Mouse (Mus musculus) testis, adult 2 months (tissue): ENCODE data around the gene Btnl6. TPM values are rescaled to one million over a fixed set of nuclear protein-coding genes. Genes with fewer than 3 reads are reported as not detected.
A peak's percentile ranks its signal among the peaks of the same experiment; 100 is the strongest.

Experiments
- H3K27ac ChIP-seq: fragments of 200-500 bp; 2 replicates; pipeline ENCODE4 v1.5.1; 2012; ENCODE audit warnings: low read depth, low read length; ENCODE audit not compliant: control insufficient read depth, insufficient read depth
- H3K27me3 ChIP-seq: fragments of 200-500 bp; 2 replicates; pipeline ENCODE4 v1.6.1; 2012; ENCODE audit warnings: mild to moderate bottlenecking, low read length, moderate library complexity; ENCODE audit not compliant: control insufficient read depth, insufficient read depth
- H3K36me3 ChIP-seq: fragments of 200-500 bp; 2 replicates; pipeline ENCODE4 v1.6.1; 2012; ENCODE audit warnings: mild to moderate bottlenecking, low read length; ENCODE audit not compliant: control insufficient read depth, insufficient read depth
- H3K4me1 ChIP-seq: fragments of 200-500 bp; 2 replicates; pipeline ENCODE4 v1.6.1; 2012; ENCODE audit warnings: low read length; ENCODE audit not compliant: control insufficient read depth, insufficient read depth
- H3K4me3 ChIP-seq: fragments of 200-500 bp; 2 replicates; pipeline ENCODE4 v1.5.1; 2012; ENCODE audit warnings: low read depth, mild to moderate bottlenecking, low read length, moderate library complexity, mixed read lengths; ENCODE audit not compliant: control insufficient read depth
- CTCF ChIP-seq: fragments of 200-500 bp; IDR thresholded peaks from 2 replicates; pipeline ENCODE4 v1.5.1; 2012; ENCODE audit warnings: low read depth, mild to moderate bottlenecking, inconsistent platforms, low read length, moderate library complexity; ENCODE audit not compliant: control insufficient read depth, insufficient read depth, insufficient replicate concordance
- POLR2A ChIP-seq: fragments of 200-500 bp; IDR thresholded peaks from 2 replicates; pipeline ENCODE4 v1.6.1; 2012; ENCODE audit warnings: low read depth, mild to moderate bottlenecking, inconsistent platforms, low read length, moderate library complexity; ENCODE audit not compliant: control insufficient read depth
- polyA plus RNA-seq: library from polyadenylated mRNA; depleted of rRNA; stranded (reverse); fragments of >200 nt; gene quantifications from 2 replicates; pipeline ENCODE4 v1.2.3, GENCODE M21; 2012; rRNA removed

Btnl6 gene
- not detected in 2 replicates for polyA plus RNA-seq

GRCm38 (mm10) chr17:34517252-34517651 is at the start of gene Btnl6:
Btnl6 (minus strand) TSS chr17:34517352.
- Histone ChIP-seq H3K27ac (no peak within 1 kb of the TSS), H3K36me3 (no peaks in the 10 kb centered on the region), H3K4me3 (no peak within 1 kb of the TSS), H3K4me1 (no peaks in the 10 kb centered on the region), H3K27me3 (no peaks in the 10 kb centered on the region)
- no peak for TF ChIP-seq CTCF
- TF ChIP-seq POLR2A = no peak

- H3K36me3 ChIP-seq = no peaks in the 10 kb centered on the region
- peak overlapping the region; percentile 23 for H3K27ac ChIP-seq
- no peak overlapping the region for H3K4me3 ChIP-seq
- H3K27me3 ChIP-seq = no peaks in the 10 kb centered on the region
- peaks cover 7% of the 10 kb centered on the region for H3K4me1 ChIP-seq
- no peak for TF ChIP-seq POLR2A
- no peak for TF ChIP-seq CTCF
These were observed 47.6 kb upstream of the Btnl6 start for GRCm38 (mm10) chr17:34564796-34565195.

GRCm38 (mm10) chr17:34564003-34564421 is 46.9 kb upstream of the Btnl6 start, which contains the start of gene Notch4:
Notch4 (plus strand) TSS chr17:34564268.
- H3K27me3 ChIP-seq = no peaks in the 10 kb centered on the region
- H3K27ac ChIP-seq = peak within 1 kb of the TSS; percentile 23
- H3K4me3 ChIP-seq = no peak within 1 kb of the TSS; the same call in 1 of the 2 replicates
- H3K4me1 ChIP-seq = peaks cover 7% of the 10 kb centered on the region
- TF ChIP-seq CTCF = no peak
- no peak for TF ChIP-seq POLR2A
- no peaks in the 10 kb centered on the region for H3K36me3 ChIP-seq

GRCm38 (mm10) chr17:34563354-34563753 is 46.2 kb upstream of the Btnl6 start:
- Histone ChIP-seq H3K27me3 (no peaks in the 10 kb centered on the region), H3K4me3 (no peak overlapping the region), H3K4me1 (peaks cover 7% of the 10 kb centered on the region), H3K27ac (no peak overlapping the region), H3K36me3 (no peaks in the 10 kb centered on the region)
- no peak for TF ChIP-seq CTCF

- no peak overlapping the region for H3K27ac ChIP-seq
These were observed 45.4 kb upstream of the Btnl6 start for GRCm38 (mm10) chr17:34562595-34562994.

GRCm38 (mm10) chr17:34561200-34561599 is 44.0 kb upstream of the Btnl6 start:
- H3K4me3 ChIP-seq = no peak overlapping the region
- H3K4me1 ChIP-seq = peaks cover 7% of the 10 kb centered on the region
- no peaks in the 10 kb centered on the region for H3K27me3 ChIP-seq
- no peak for TF ChIP-seq POLR2A
- TF ChIP-seq CTCF = no peak
- H3K36me3 ChIP-seq = no peaks in the 10 kb centered on the region
- H3K27ac ChIP-seq = no peak overlapping the region

More at GRCm38 (mm10) chr17:34562595-34562994, 45.4 kb upstream of the Btnl6 start:
- Histone ChIP-seq H3K27me3 (no peaks in the 10 kb centered on the region), H3K4me3 (no peak overlapping the region), H3K36me3 (no peaks in the 10 kb centered on the region), H3K4me1 (peaks cover 7% of the 10 kb centered on the region)
- TF ChIP-seq POLR2A (no peak), CTCF (no peak)

GRCm38 (mm10) chr17:34560438-34560837 is 43.3 kb upstream of the Btnl6 start:
- no peak overlapping the region for H3K27ac ChIP-seq
- no peaks in the 10 kb centered on the region for H3K36me3 ChIP-seq
- H3K27me3 ChIP-seq = no peaks in the 10 kb centered on the region
- no peak overlapping the region for H3K4me3 ChIP-seq
- H3K4me1 ChIP-seq = peaks cover 7% of the 10 kb centered on the region
- TF ChIP-seq POLR2A = no peak
- no peak for TF ChIP-seq CTCF

- no peaks in the 10 kb centered on the region for H3K27me3 ChIP-seq
- H3K4me1 ChIP-seq = peaks cover 7% of the 10 kb centered on the region
- H3K27ac ChIP-seq = no peak overlapping the region
- H3K36me3 ChIP-seq = no peaks in the 10 kb centered on the region
- TF ChIP-seq POLR2A = no peak
- no peak for TF ChIP-seq CTCF
- H3K4me3 ChIP-seq = no peak overlapping the region
These were observed 42.7 kb upstream of the Btnl6 start for GRCm38 (mm10) chr17:34559895-34560294.
